ENCODE assay signal across 27 mouse cellular contexts in the genomic region with DNA sequence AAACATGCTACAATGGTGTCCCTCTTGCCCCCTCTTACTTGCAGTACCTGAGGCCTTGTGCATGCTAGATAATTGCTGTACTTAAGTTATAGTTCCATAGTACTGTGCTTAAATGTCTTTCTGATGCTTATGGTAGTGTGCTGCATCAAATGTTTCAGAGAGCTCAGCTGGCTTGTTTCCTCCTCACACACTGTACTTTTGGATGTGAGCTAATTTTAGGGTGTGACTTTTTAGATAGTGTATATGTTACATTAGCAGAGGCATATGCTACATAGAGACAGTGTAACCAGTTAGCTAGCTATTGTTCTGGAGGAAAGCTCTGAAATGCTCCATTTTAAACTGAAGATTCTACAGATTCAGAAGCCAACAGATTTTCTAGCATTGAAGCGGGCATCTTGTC.
DNase-seq lines count a peak whose midpoint lies in the region; ATAC-seq lines count a peak whose summit lies in the region.
"Had no signal": no experiment of that assay in that cellular context is flagged by ENCODE, and none has a peak within 500 bp of the region (broad histone marks: within the 10 kb centered on the region; RNA-seq: fewer than 3 reads in every experiment).

No protein-coding gene starts in this region.

- H3K4me2 ChIP-seq in lung, embryonic 16.5 days (ENCODE audit: low read depth, low read length), result no peak overlapping the region
- H3K4me2 ChIP-seq: heart, embryonic 12.5 days; hindbrain, embryonic 12.5 days; limb, embryonic 15.5 days; midbrain, embryonic 15.5 days; neural tube, embryonic 13.5 days had no signal

- H3K27ac ChIP-seq in lung, embryonic 16.5 days (ENCODE audit: low read length), result no peak overlapping the region
- H3K27ac ChIP-seq: embryonic facial prominence, embryonic 10.5 days; forebrain, embryonic 10.5 days; hindbrain, embryonic 12.5 days; limb, embryonic 15.5 days; liver, embryonic 14.5 days; midbrain, embryonic 15.5 days; neural tube, embryonic 13.5 days had no signal

- H3K27me3 ChIP-seq in lung, embryonic 16.5 days (ENCODE audit: control insufficient read depth, insufficient read depth, low read depth, low read length), result no peaks in the 10 kb centered on the region
- H3K27me3 ChIP-seq: heart, embryonic 12.5 days; hindbrain, embryonic 12.5 days; limb, embryonic 15.5 days; midbrain, embryonic 15.5 days; neural tube, embryonic 13.5 days had no signal

- WGBS in lung, embryonic 16.5 days, result 90% methylated on average over 1 of the region's 1 CpGs

- no peaks in the 10 kb centered on the region for H3K9me3 ChIP-seq in lung, embryonic 16.5 days (ENCODE audit: control insufficient read depth, low read length)
- H3K9me3 ChIP-seq: embryonic facial prominence, embryonic 10.5 days; forebrain, embryonic 10.5 days; heart, embryonic 12.5 days; hindbrain, embryonic 12.5 days; limb, embryonic 15.5 days; midbrain, embryonic 15.5 days; neural tube, embryonic 13.5 days had no signal

- intact Hi-C loops in left cerebral cortex, postnatal 14 days (cut with DNase I), result no loop called here
- intact Hi-C loops in left cerebral cortex, postnatal 36 days (cut with DNase I), result no loop called here

- DNase-seq in layer of hippocampus, adult 11-12 months (ENCODE audit: low spot score), result peak; percentile 9
- no peak for DNase-seq in layer of hippocampus, postnatal 14 days (ENCODE audit: low spot score in 2 of 2)
- no peak for DNase-seq in lung, adult 18-20 months
- peak; percentile 27 to 73 for DNase-seq in left cerebral cortex, postnatal 14 days (ENCODE audit: low spot score in 2 of 2)
- DNase-seq in left cerebral cortex, postnatal 36 days (ENCODE audit: low spot score in 2 of 2), result peak; percentile 4 to 8
- no peak for DNase-seq in spleen, postnatal 14 days (ENCODE audit: low spot score in 2 of 2)
- DNase-seq: adrenal gland, adult 2 months; cerebellum, adult 11-12 months; cerebellum, postnatal 10 days; gastrocnemius, postnatal 25 days; heart, adult 18-20 months; heart, postnatal 14 days; kidney, postnatal 25 days; lung, postnatal 4 days; retina, postnatal 1 day; spleen, adult 18-20 months; thymus, postnatal 25 days had no signal

- H3K36me3 ChIP-seq in lung, embryonic 16.5 days (ENCODE audit: control insufficient read depth, insufficient read depth, low read length), result no peaks in the 10 kb centered on the region
- H3K36me3 ChIP-seq: embryonic facial prominence, embryonic 10.5 days; forebrain, embryonic 10.5 days; heart, embryonic 12.5 days; hindbrain, embryonic 12.5 days; limb, embryonic 15.5 days; midbrain, embryonic 15.5 days; neural tube, embryonic 13.5 days had no signal

- 0 out of 2 replicates have a peak, but pooled peaks cover 3% of the 10 kb centered on the region for H3K4me1 ChIP-seq in lung, embryonic 16.5 days (replicated peaks; ENCODE audit: control insufficient read depth, insufficient read depth, low read length)
- H3K4me1 ChIP-seq: embryonic facial prominence, embryonic 10.5 days; forebrain, embryonic 10.5 days; hindbrain, embryonic 12.5 days; limb, embryonic 15.5 days; midbrain, embryonic 15.5 days; neural tube, embryonic 13.5 days had no signal

- no peak overlapping the region for H3K4me3 ChIP-seq in lung, embryonic 16.5 days (ENCODE audit: low read length)
- H3K4me3 ChIP-seq: embryonic facial prominence, embryonic 10.5 days; forebrain, embryonic 10.5 days; heart, embryonic 12.5 days; hindbrain, embryonic 12.5 days; limb, embryonic 15.5 days; midbrain, embryonic 15.5 days; neural tube, embryonic 13.5 days had no signal

- H3K9ac ChIP-seq in lung, embryonic 16.5 days (ENCODE audit: low read length), result no peak overlapping the region
- H3K9ac ChIP-seq: heart, embryonic 12.5 days; hindbrain, embryonic 12.5 days; limb, embryonic 15.5 days; liver, embryonic 14.5 days; midbrain, embryonic 15.5 days; neural tube, embryonic 13.5 days had no signal

- peak; percentile 74 for ATAC-seq in lung, embryonic 16.5 days (ENCODE audit: low read depth)
- ATAC-seq: intestine, postnatal 0 days; midbrain, embryonic 15.5 days had no signal

Comparison
In these comparisons a context has a peak if more than half of its experiments do, and no peak if none do; other contexts are left out.
1. DNase-seq: peak in layer of hippocampus, adult 11-12 months (single experiment), left cerebral cortex, postnatal 14 days (2 of 2) and left cerebral cortex, postnatal 36 days (2 of 2); none in layer of hippocampus, postnatal 14 days (0 of 2), lung, adult 18-20 months (0 of 2) and spleen, postnatal 14 days (0 of 2).